Mouse (Mus musculus) monocyte, adult 5-6 weeks (primary cell): Measurements from ENCODE around the gene Rgsl1. TPM values are rescaled to one million over a fixed set of nuclear protein-coding genes. Genes with fewer than 3 reads are reported as not detected.
A peak's percentile ranks its signal among the peaks of the same experiment; 100 is the strongest.

Experiments
- ATAC-seq: fragments of 153-309, 156-312 bp; replicated peaks from 2 replicates; pipeline ENCODE4 v1.8.0; 2017; ENCODE audit warnings: mild to moderate bottlenecking; ENCODE audit not compliant: low TSS enrichment, insufficient number of reproducible peaks, severe bottlenecking, poor library complexity, low FRiP score
- total RNA-seq: library from RNA; stranded (forward); fragments of 200-1000, 200-491, 200-594 nt; gene quantifications from 3 replicates; pipeline ENCODE4 v1.2.3, GENCODE M21; 2017

The Rgsl1 gene
- total RNA-seq, 1 experiment from 2014 or later: not detected

- ATAC-seq: peak; percentile 45
Observed at GRCm38 (mm10) chr1:153746728-153747127, 97.2 kb downstream of the Rgsl1 start.

- ATAC-seq: no peak
Observed at GRCm38 (mm10) chr1:153746119-153746670, 97.7 kb downstream of the Rgsl1 start.

- ATAC-seq: 0 out of 2 replicates have a peak, but pooled peaks have one; percentile 32
Observed at GRCm38 (mm10) chr1:153742374-153743155, 101.4 kb downstream of the Rgsl1 start.

GRCm38 (mm10) chr1:153741551-153742316, 102.2 kb downstream of the Rgsl1 start:
- no peak for ATAC-seq

- ATAC-seq: no peak
Observed at GRCm38 (mm10) chr1:153740775-153741400, 103.1 kb downstream of the Rgsl1 start.

GRCm38 (mm10) chr1:153740145-153740544, 103.8 kb downstream of the Rgsl1 start, which contains the start of gene Rgs16:
TSS of gene Rgs16 (plus strand) at chr1:153740349.
- ATAC-seq: no peak

GRCm38 (mm10) chr1:153739437-153740015, 104.4 kb downstream of the Rgsl1 start:
- no peak for ATAC-seq

- ATAC-seq: no peak
Observed at GRCm38 (mm10) chr1:153737101-153738085, 106.5 kb downstream of the Rgsl1 start.

GRCm38 (mm10) chr1:153736096-153736495, 107.8 kb downstream of the Rgsl1 start:
- ATAC-seq: no peak

- no peak for ATAC-seq
Observed at GRCm38 (mm10) chr1:153734866-153735265, 109.1 kb downstream of the Rgsl1 start.

- ATAC-seq: no peak
Observed at GRCm38 (mm10) chr1:153733181-153733580, 110.8 kb downstream of the Rgsl1 start.

GRCm38 (mm10) chr1:153730671-153731070, 113.3 kb downstream of the Rgsl1 start:
- ATAC-seq: no peak

GRCm38 (mm10) chr1:153729806-153730205, 114.1 kb downstream of the Rgsl1 start:
- ATAC-seq: no peak

Other genes starting within 250 kb of the Rgsl1 start
- not detected in 3 replicates for gene Rgs8, start 191.1 kb downstream of the Rgsl1 start, total RNA-seq
- gene Rgs16, start 103.8 kb downstream of the Rgsl1 start, total RNA-seq: 6.7 to 7.3 TPM (median 7.1 TPM) in 3 replicates
- 53.3 to 72.4 TPM (median 55.1 TPM) in 3 replicates for gene Rnasel, start 94.7 kb downstream of the Rgsl1 start, total RNA-seq
- not detected in 3 replicates for gene Teddm1b, start 30.2 kb upstream of the Rgsl1 start, total RNA-seq
- not detected in 3 replicates for gene Teddm1a, start 47.6 kb upstream of the Rgsl1 start, total RNA-seq
- gene Glul, start 55.8 kb upstream of the Rgsl1 start, total RNA-seq: 78.8 to 92.8 TPM (median 85.8 TPM) in 3 replicates
- gene Teddm2, start 56.1 kb upstream of the Rgsl1 start, total RNA-seq: 0.32 to 1.4 TPM (median 0.87 TPM) in 3 replicates